Mouse (Mus musculus) megakaryocyte progenitor cell, adult 5-6 weeks (primary cell): ENCODE data around the gene Rtl9. TPM values are rescaled to one million over a fixed set of nuclear protein-coding genes. Genes with fewer than 3 reads are reported as not detected.

Source experiments
- total RNA-seq, 2 experiments: library from RNA; stranded (forward) in 1 of 2; stranded (reverse) in 1 of 2; fragments of 157-497, 149-512 nt in 1 of 2; fragments of 200-1000 nt in 1 of 2; gene quantifications; 2 replicates each; pipeline versions ENCODE4 v1.2.3 to v1.2.4; 2015 to 2017

The Rtl9 gene
- total RNA-seq, 2 experiments from 2014 or later = not detected

Other genes starting within 250 kb of the Rtl9 start
- gene Ammecr1, start 132.9 kb upstream of the Rtl9 start, total RNA-seq (2015) = 26.4 and 28.5 TPM in 2 replicates
- 11.1 and 13.1 TPM in 2 replicates for gene Ammecr1, start 132.9 kb upstream of the Rtl9 start, total RNA-seq (2017)